Mouse (Mus musculus): ENCODE measurements around the gene Nefh.

DNA sequence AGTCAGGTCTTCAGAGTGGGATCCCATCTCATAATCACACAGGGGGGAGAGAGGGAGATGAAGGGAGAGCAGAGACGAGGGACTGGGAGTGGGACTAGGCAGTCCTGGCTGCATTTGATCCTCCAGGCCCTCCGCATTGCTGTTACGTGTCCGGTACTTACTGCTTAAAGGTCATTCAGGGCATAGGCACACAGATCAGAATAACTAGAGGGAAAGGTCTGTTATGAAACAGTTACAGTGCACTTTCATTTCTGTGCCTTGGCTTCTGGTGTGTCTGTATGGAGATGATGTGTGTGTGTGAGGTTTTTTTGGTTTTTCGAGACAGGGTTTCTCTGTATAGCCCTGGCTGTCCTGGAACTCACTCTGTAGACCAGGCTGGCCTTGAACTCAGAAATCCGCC is 41.6 kb downstream of the Nefh start:
- no peak for TF ChIP-seq EP300 (IDR thresholded peaks at IDR 0.05)
- TF ChIP-seq CTCF (IDR thresholded peaks at IDR 0.05), result no peak
